Comparison of ENCODE assay signal across 12 mouse cellular contexts in genomic region chr6:135136439-135137161, GRCm38 (mm10). TPM values are rescaled to one million over a fixed set of nuclear protein-coding genes. Genes with fewer than 3 reads are reported as not detected.
A peak's percentile ranks its signal among the peaks of the same experiment; 100 is the strongest.
DNase-seq lines count a peak whose midpoint lies in the region; ATAC-seq and TF ChIP-seq lines count a peak whose summit lies in the region.
"Had no signal": no experiment of that assay in that cellular context is flagged by ENCODE, and none has a peak within 500 bp of the region (broad histone marks: within the 10 kb centered on the region; RNA-seq: fewer than 3 reads in every experiment).

No protein-coding gene starts in this region.

- no peak overlapping the region for H3K4me3 ChIP-seq in hindbrain, embryonic 12.5 days
- no peak overlapping the region for H3K4me3 ChIP-seq in hindbrain, embryonic 14.5 days (replicated peaks; ENCODE audit: low read length)
- 0 out of 4 replicates have a peak overlapping the region, but pooled peaks of 1 of the 2 experiments have one; percentile 3 for H3K4me3 ChIP-seq in ES-E14 (ENCODE audit: insufficient read depth in 1 of 2, low read depth in 1 of 2, low read length in 2 of 2, poor library complexity in 1 of 2, severe bottlenecking in 1 of 2)
- H3K4me3 ChIP-seq in embryonic facial prominence, embryonic 12.5 days: no peak overlapping the region
- H3K4me3 ChIP-seq in limb, embryonic 10.5 days: no peak overlapping the region
- no peak overlapping the region for H3K4me3 ChIP-seq in intestine, postnatal 0 days (ENCODE audit: low read depth, low read length)

- H3K36me3 ChIP-seq in hindbrain, embryonic 12.5 days: no peaks in the 10 kb centered on the region
- H3K36me3 ChIP-seq in hindbrain, embryonic 14.5 days (replicated peaks; ENCODE audit: control insufficient read depth, insufficient read depth): no peaks in the 10 kb centered on the region
- no peaks in the 10 kb centered on the region; the same call in 1 of the 2 replicates for H3K36me3 ChIP-seq in ES-E14 (ENCODE audit: control insufficient read depth, insufficient read depth, low read length, poor library complexity, severe bottlenecking)
- no peaks in the 10 kb centered on the region for H3K36me3 ChIP-seq in embryonic facial prominence, embryonic 12.5 days
- no peaks in the 10 kb centered on the region for H3K36me3 ChIP-seq in limb, embryonic 10.5 days
- peaks cover 5% of the 10 kb centered on the region; the same call in 1 of the 2 replicates for H3K36me3 ChIP-seq in intestine, postnatal 0 days (ENCODE audit: control insufficient read depth, insufficient read depth)

- TF ChIP-seq CTCF in intestine, postnatal 0 days (IDR thresholded peaks at IDR 0.05; ENCODE audit: low read depth): no peak

- H3K9ac ChIP-seq in hindbrain, embryonic 12.5 days: no peak overlapping the region
- no peak overlapping the region for H3K9ac ChIP-seq in hindbrain, embryonic 14.5 days
- H3K9ac ChIP-seq in ES-E14 (ENCODE audit: insufficient read depth, low read depth, low read length, poor library complexity, severe bottlenecking): no peak overlapping the region
- H3K9ac ChIP-seq in embryonic facial prominence, embryonic 12.5 days: no peak overlapping the region
- no peak overlapping the region for H3K9ac ChIP-seq in intestine, postnatal 0 days (ENCODE audit: low read depth, low read length)

- H3K4me1 ChIP-seq in hindbrain, embryonic 12.5 days: peaks cover 19% of the 10 kb centered on the region
- H3K4me1 ChIP-seq in hindbrain, embryonic 14.5 days (replicated peaks; ENCODE audit: control insufficient read depth, insufficient read depth, low read length): no peaks in the 10 kb centered on the region
- H3K4me1 ChIP-seq in ES-E14 (ENCODE audit: control insufficient read depth in 2 of 2, insufficient read depth in 2 of 2, low read length in 2 of 2, poor library complexity in 1 of 2): peaks cover 0 to 8% of the 10 kb centered on the region in 2 experiments; a peak in 3 of 4 replicates
- H3K4me1 ChIP-seq in embryonic facial prominence, embryonic 12.5 days: peaks cover 13% of the 10 kb centered on the region
- H3K4me1 ChIP-seq in limb, embryonic 10.5 days: peaks cover 49% of the 10 kb centered on the region
- no peaks in the 10 kb centered on the region for H3K4me1 ChIP-seq in intestine, postnatal 0 days (replicated peaks; ENCODE audit: control insufficient read depth, insufficient read depth, low read length)

- H3K9me3 ChIP-seq in hindbrain, embryonic 12.5 days (replicated peaks): no peaks in the 10 kb centered on the region
- no peaks in the 10 kb centered on the region for H3K9me3 ChIP-seq in hindbrain, embryonic 14.5 days (ENCODE audit: control insufficient read depth, low read length)
- no peaks in the 10 kb centered on the region for H3K9me3 ChIP-seq in ES-E14 (ENCODE audit: control insufficient read depth, insufficient read depth, low read depth, low read length)
- no peaks in the 10 kb centered on the region for H3K9me3 ChIP-seq in embryonic facial prominence, embryonic 12.5 days
- H3K9me3 ChIP-seq in limb, embryonic 10.5 days (replicated peaks): no peaks in the 10 kb centered on the region
- H3K9me3 ChIP-seq in intestine, postnatal 0 days (ENCODE audit: control insufficient read depth): no peaks in the 10 kb centered on the region

- in situ Hi-C loops in ES-E14 (cut with MboI; ENCODE audit: low sequenced_read_pairs in 2 of 2, unreplicated experiment in 2 of 2): loop anchor here in 1 of 2 experiments (5.0 kb wide), 1 partner anchor 44 kb away; no protein-coding TSS in a partner anchor

- no peak overlapping the region for H3K27ac ChIP-seq in hindbrain, embryonic 12.5 days
- no peak overlapping the region for H3K27ac ChIP-seq in hindbrain, embryonic 14.5 days
- peak overlapping the region; percentile 45; the same call in 1 of the 2 replicates for H3K27ac ChIP-seq in ES-E14 (ENCODE audit: insufficient read depth, low read depth, low read length, poor library complexity, severe bottlenecking)
- H3K27ac ChIP-seq in embryonic facial prominence, embryonic 12.5 days: peak overlapping the region; percentile 41; the same call in 1 of the 2 replicates
- H3K27ac ChIP-seq in limb, embryonic 10.5 days: peak overlapping the region; percentile 81
- H3K27ac ChIP-seq in intestine, postnatal 0 days (ENCODE audit: low read depth, low read length): no peak overlapping the region

- peak; percentile 60; the same call in 1 of the 2 replicates for ATAC-seq in hindbrain, embryonic 12.5 days (ENCODE audit: low FRiP score)
- no peak for ATAC-seq in hindbrain, embryonic 14.5 days (ENCODE audit: low FRiP score)
- peak; percentile 48; the same call in 1 of the 2 replicates for ATAC-seq in embryonic facial prominence, embryonic 12.5 days (ENCODE audit: insufficient number of reproducible peaks, insufficient read depth, low FRiP score, low TSS enrichment)
- no peak for ATAC-seq in intestine, postnatal 0 days

- 32% methylated on average over 11 of the region's 11 CpGs for WGBS in hindbrain, embryonic 12.5 days
- WGBS in hindbrain, embryonic 14.5 days: 38% methylated on average over 11 of the region's 11 CpGs
- WGBS in embryonic facial prominence, embryonic 12.5 days: 24% methylated on average over 11 of the region's 11 CpGs
- WGBS in limb, embryonic 10.5 days: 30% methylated on average over 11 of the region's 11 CpGs
- 50% methylated on average over 11 of the region's 11 CpGs for WGBS in intestine, postnatal 0 days

- no peak for DNase-seq in hindbrain, embryonic 14.5 days (ENCODE audit: low spot score)
- DNase-seq in ES-E14 (ENCODE audit: low read depth, low spot score): peak; percentile 35
- DNase-seq in limb, embryonic 10.5 days (ENCODE audit: low spot score): peak; percentile 71
- DNase-seq in cerebellum, adult 9-11 months: no peak
- DNase-seq in urinary bladder, postnatal 25 days (ENCODE audit: low spot score): no peak
- DNase-seq: liver had no signal

- H3K4me2 ChIP-seq in hindbrain, embryonic 12.5 days (replicated peaks): no peak overlapping the region
- H3K4me2 ChIP-seq in hindbrain, embryonic 14.5 days (replicated peaks): no peak overlapping the region
- H3K4me2 ChIP-seq in embryonic facial prominence, embryonic 12.5 days (replicated peaks): no peak overlapping the region
- H3K4me2 ChIP-seq in intestine, postnatal 0 days (replicated peaks; ENCODE audit: low read depth): no peak overlapping the region

- H3K27me3 ChIP-seq in hindbrain, embryonic 12.5 days: 0 out of 2 replicates have a peak, but pooled peaks cover 4% of the 10 kb centered on the region
- H3K27me3 ChIP-seq in hindbrain, embryonic 14.5 days (ENCODE audit: control insufficient read depth, insufficient read depth, low read length): no peaks in the 10 kb centered on the region
- H3K27me3 ChIP-seq in embryonic facial prominence, embryonic 12.5 days: no peaks in the 10 kb centered on the region
- no peaks in the 10 kb centered on the region for H3K27me3 ChIP-seq in limb, embryonic 10.5 days (ENCODE audit: low read depth, poor library complexity, severe bottlenecking)
- no peaks in the 10 kb centered on the region for H3K27me3 ChIP-seq in intestine, postnatal 0 days (replicated peaks; ENCODE audit: control insufficient read depth, insufficient read depth, low read length)

TF ChIP-seq in ES-E14, 5 proteins besides CTCF, POLR2A, EP300 and RAD21:
- TF ChIP-seq HCFC1 (IDR thresholded peaks at IDR 0.05; ENCODE audit: borderline replicate concordance, insufficient read depth, low read length) (no peak), ZC3H11A (IDR thresholded peaks at IDR 0.05; ENCODE audit: borderline replicate concordance, low read depth, low read length) (no peak), CHD2 (IDR thresholded peaks at IDR 0.05; ENCODE audit: low read depth, low read length) (no peak), ZNF384 (IDR thresholded peaks at IDR 0.05; ENCODE audit: low read depth, low read length) (no peak), MAFK (IDR thresholded peaks at IDR 0.05; ENCODE audit: insufficient read depth, low read depth, low read length) (no peak)
TF ChIP-seq in ES-E14: peak in this region for 0.

RNA-seq across cellular contexts. Expression of gene Gprc5d, which starts 18.5 kb away (rescaled TPM):
- polyA plus RNA-seq in hindbrain, embryonic 12.5 days (2016; fragmentation: Nextera tagmentation; extraction: Ambion mirVana): not detected in 2 replicates
- polyA plus RNA-seq in hindbrain, embryonic 14.5 days (2014; fragmentation: Nextera tagmentation; extraction: Ambion mirVana): not detected in 2 replicates
- total RNA-seq in ES-E14 (2012; rRNA removed): not detected in 2 replicates
- polyA plus RNA-seq in embryonic facial prominence, embryonic 12.5 days (2016; fragmentation: Nextera tagmentation; extraction: Ambion mirVana): not detected in 2 replicates
- polyA plus RNA-seq in limb, embryonic 10.5 days (2016; fragmentation: Nextera tagmentation; extraction: Ambion mirVana): not detected in 2 replicates
- polyA plus RNA-seq in intestine, postnatal 0 days (2015; fragmentation: Nextera tagmentation; extraction: Ambion mirVana): not detected in 2 replicates
- total RNA-seq: G1E; granulocyte monocyte progenitor cell, adult 5-6 weeks had no signal
- polyA plus RNA-seq: G1E; neural tube, embryonic 14.5 days had no signal

Comparison
In these comparisons a context has a peak if more than half of its experiments do, and no peak if none do; other contexts are left out.
1. ATAC-seq: peak in hindbrain, embryonic 12.5 days (single experiment) and embryonic facial prominence, embryonic 12.5 days (single experiment); none in hindbrain, embryonic 14.5 days (single experiment) and intestine, postnatal 0 days (single experiment).
2. H3K27ac ChIP-seq: peak in ES-E14 (single experiment), embryonic facial prominence, embryonic 12.5 days (single experiment) and limb, embryonic 10.5 days (single experiment); none in hindbrain, embryonic 12.5 days (single experiment), hindbrain, embryonic 14.5 days (single experiment) and intestine, postnatal 0 days (single experiment).
3. DNase-seq: peak in ES-E14 (single experiment) and limb, embryonic 10.5 days (single experiment); none in hindbrain, embryonic 14.5 days (single experiment), cerebellum, adult 9-11 months (single experiment) and urinary bladder, postnatal 25 days (single experiment).